Mouse (Mus musculus) CD4-positive helper T cell, adult 2 months (primary cell): ENCODE measurements around the gene Madd.

Experiments used
- DNase-seq: peaks from one replicate; pipeline ENCODE4 v3.0.0-alpha.2; 2012; ENCODE audit warnings: low read depth, missing footprints, low spot score

The Madd gene

DNA sequence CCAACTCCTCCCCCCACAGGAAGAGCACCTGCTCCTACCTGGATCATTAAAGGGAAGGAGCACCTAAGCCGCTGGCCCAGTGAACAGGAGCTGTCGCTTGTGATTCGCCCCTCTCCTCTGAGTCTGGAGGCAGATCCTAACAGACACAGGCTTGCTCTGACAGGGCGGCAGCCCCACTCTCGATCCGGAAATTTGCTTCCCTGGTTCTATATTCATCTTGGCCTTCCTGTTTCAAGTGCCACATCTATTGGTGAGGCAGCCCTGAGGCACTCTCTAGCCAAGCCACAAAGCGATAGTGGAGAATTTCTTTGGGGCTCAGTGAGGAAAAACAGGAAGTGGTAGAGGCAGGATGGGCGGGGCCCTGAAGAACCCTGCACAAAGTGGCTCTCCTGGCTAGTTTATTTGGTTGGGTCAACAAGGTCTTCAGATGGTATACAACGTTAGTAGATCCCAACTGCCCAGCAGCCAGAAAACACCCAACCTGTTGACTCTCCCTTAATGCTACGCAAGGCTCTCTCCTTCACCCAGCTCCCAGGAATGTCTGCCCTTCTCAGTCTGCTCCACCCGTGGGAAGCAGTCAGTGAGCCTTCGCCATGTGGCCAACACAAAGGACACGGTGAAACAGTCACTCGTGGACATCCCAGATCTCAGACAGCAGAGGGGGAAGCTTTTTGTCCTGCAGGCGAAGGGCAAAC, at the start of gene Madd:
Madd (minus strand) TSS at position 127 of the 695 bp plus-strand sequence.
- peak; percentile 88 for DNase-seq

DNA sequence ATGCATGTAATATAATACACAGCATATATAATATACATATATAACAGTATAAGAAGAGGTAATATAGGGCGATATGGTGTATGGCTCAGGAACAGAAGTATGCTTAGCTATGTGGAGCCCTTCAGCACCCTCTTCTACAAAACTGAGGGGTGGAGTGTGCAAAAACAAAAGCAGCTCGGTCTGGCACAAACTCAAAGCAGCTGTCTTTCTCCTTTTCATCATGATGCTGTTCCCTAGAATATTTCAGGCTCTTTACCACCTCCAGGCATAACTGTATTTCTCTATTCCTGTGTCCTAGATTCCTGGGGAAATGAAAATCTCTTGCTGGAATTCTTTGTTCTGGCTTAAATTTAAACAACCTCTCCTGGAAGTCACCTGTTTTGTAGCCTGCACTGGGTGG, 46.1 kb upstream of the Madd start:
- DNase-seq = no peak

DNA sequence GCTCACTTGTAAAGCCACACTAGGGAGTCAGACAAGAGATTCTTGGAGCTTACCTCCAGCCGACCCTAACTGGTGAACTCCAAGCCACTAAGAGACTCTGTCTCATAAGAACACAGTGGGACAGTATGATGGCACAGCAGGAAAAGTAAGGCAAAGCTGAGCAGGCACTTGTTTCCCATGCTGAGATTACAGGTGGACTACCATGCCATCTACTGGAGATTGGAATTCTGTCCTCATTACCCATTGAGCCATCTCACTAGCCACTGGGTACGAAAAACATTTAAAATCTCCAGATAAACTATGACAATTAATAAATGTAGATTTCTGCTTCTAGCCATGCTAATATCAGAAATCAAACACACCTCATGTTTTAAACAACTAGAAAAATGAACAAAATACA, 40.0 kb upstream of the Madd start:
- no peak for DNase-seq

DNA sequence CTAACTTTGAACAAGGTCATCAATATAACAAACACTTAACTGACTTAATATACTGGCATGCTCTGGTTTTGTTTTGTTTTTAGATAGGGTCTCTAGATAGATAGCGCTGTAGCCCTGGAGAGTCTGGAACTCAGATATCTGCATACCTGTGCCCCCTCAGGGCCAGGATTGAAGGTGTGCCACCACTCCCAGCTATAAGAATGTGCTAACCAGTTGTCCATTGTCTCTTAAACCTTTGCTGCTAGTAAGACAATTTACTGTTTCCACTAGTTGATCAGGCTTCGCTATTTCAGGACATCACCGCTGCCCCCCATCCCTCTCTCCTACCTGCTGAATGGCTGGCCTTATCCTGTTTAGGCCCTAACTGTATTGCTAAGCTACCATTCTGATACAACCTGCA, 36.9 kb upstream of the Madd start:
- no peak for DNase-seq

DNA sequence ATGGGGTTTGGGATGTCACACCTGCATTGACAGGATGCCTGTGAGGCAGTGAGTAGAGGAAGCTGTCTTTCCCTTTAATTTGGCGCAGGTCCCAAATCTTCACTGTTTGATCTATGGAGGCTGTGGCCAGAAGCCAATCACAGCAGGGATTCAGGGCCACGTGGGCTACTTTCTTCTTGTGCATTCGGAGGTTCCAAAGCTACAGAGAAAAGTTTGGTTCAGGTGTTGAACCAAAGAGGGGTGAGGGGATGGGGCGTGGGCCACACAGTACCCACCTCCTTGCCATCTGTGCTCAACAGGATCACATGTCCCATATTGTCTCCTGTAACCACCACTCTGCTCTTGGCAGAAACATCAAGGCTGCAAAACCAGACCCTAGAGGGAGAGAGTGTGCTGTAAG, 33.4 kb upstream of the Madd start:
- DNase-seq = peak; percentile 63

DNA sequence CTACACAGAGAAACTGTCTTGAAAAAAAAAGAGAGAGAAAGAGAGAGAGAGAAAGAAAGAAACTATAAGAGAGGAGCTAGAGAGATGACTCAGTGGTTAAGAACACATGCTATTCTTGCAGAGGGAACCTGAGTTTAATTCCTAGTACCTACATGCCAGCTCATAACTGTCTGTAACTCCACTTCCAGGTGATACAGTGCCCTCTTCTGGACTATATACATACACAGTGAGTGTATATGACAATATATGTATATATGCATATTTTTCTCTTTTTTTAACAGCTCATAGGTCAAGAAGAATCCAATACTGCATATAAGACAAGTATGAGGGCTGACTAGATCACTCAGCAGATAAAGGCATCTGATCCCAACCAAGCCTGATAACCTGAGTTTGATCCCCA, 29.7 kb upstream of the Madd start:
- no peak for DNase-seq

DNA sequence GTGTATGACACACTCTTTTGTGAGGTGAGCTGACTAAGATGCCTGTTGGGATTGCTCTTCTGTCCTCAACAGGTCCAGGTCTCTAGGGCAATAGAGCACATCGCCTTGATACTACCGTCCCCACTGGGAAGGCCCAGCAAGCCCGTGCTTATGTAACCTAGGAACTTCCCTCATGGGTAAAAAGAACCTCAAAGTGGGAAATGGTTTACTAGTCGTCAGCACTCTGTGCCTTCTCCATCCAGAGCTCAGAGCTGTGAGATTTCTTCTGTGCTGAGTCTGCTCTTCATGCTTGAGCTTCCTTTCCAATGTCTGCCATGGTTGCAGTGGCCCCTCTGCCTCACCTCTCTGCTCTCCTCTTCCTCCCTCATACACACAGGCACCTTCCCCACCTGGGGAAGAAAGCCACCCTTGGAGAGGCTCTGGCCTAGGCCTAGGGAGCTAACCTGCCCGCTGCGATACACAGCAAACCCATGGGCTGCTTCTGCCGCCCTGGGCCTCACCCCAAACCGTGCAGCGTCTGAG, 22.7 kb upstream of the Madd start:
- no peak for DNase-seq

DNA sequence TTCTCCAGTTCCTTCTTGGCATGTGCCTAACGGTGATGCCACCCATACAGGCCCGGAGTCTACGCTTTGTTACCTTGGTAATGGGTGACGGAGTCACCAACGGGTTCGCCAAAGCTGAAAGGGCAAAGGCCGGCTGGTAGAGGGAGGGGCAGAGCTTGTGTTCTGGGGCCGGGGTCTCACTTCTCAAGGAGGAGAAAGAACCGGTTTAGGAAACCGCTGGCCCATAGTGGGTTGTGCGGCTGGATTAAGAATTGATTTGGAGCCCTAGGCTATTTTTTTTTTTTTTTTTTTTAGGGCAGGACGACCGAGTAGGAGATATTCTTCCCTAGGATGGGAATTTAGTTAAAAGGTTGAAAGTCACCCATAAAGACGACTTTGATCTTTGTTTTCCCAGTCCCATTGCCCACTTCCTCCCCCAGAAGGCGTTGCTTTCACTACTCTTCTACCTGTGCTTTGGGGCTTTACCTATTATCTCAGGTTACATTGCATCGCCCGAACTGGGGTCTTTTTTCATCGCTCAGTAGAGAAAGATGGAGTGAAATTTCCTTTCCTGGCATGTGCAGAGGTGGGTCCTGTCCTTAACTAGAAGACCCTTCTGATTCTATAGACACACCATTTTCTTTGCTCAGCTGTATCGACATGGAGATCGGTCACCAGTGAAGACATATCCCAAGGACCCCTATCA, 19.5 kb upstream of the Madd start:
- DNase-seq = no peak

DNA sequence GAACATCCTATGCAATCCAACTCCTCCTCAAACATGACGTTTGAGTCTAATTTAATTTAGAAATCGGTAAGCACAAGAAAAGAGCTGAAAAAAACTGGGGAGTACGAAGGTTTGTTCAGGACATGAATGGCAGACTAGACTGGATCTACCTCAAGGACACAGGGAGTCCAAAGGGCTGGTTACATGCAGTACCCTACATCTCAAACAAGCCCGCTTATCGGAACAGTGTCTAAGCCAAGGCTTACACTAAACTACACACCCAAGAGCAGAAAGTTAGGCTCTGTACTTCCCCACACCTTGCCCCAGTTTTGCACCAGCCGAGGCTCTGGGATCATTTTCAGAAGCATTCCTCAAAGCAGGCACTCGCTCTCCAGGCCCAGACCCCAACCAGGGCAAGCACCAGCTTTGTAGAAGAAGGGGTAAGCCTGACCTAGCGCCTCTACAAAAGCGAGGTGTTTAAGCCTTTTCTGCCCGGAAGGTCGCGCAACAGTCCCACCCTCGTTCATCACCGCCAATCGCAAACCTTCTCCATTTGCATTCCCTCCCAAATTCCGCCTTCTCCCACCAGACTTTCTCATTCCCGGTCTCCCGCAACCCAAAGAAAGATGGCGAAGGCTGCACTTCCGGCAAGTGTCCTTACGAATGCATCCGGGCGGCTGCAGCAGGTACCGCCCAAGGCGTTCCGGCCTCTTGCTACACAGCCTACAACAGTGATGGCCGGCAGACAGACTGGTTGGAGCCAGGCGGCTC, 18.8 kb upstream of the Madd start, which contains the start of the genes Nr1h3 and Acp2:
Nr1h3 (minus strand) TSS at position 613 of the 750 bp plus-strand sequence.
Acp2 (plus strand) TSS at position 664 of the 750 bp plus-strand sequence.
- peak; percentile 92 for DNase-seq

DNA sequence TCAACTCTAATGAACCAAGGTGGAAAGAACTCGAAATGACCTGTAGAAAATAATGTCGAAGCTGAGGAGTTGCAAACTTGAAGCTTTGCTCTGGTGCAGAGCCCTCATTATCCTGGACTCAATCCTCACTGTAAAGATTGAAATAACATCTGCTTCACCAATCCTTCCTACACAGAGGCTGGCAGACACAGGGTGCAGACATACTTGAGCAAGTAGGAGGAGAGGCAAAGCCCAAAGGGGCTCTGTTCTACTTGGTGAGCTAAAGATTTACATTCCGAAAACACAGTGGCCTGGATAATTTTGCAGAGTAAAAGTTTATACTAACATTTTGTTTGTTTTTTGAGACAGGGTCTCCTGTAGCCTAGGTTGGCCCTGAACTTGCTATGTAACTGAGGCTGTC, 15.3 kb upstream of the Madd start:
- DNase-seq = no peak

DNA sequence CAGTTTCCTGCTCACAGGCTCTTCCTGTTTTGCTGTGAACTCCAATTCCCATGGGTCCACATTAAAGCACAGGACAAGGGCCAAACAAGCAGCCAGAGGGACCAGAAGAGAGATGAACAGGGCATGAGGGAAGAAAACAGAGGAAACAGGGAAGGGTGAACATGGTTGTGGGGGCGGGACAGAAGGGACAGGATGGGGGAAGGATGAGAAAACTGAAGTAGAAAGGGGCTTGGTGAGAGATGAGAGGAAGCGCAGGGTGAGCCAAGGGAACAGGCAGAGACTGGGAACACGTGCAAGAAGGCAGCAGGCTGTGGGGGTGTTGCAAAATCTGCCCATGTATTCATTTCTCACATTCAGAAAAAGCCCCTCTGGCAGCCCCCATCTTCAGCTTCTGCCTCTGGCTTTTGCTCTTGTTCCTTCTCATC, 13.0 kb upstream of the Madd start:
- no peak for DNase-seq

DNA sequence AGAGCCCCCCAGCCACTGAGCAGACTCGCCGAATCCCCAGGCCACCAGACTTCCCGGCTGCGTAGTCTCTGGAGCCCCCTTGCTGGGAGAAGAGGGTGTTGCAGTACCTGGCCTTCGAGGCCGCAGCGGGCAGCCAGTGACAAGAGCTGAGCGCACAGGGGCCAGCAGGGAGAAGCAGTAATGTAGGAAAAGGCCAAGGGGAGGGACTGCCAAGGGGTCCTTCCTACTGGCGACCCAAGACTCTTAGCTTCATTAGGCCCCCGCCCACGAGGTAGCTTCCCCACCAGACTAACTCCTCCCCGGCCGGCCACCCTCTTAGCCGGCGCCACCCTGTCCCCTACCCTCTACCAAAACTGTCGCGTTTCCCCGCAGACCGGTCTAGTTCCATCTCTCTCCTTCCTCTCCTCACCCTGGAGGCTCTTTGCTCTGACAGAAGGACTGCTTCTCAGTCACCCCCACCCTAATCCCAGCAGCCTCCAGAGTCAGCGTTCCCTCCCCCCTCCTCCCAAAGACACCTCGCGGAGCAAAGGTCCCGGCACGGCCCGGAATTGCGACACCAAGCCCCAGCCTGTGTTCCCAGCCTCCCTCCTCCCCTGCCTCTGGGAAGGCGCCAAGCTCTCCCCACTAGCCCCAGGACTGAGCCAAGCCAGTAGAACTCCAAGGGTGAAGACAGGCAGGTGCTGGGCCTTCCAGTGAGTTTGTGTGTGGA, 11.1 kb upstream of the Madd start:
- peak; percentile 56 for DNase-seq

DNA sequence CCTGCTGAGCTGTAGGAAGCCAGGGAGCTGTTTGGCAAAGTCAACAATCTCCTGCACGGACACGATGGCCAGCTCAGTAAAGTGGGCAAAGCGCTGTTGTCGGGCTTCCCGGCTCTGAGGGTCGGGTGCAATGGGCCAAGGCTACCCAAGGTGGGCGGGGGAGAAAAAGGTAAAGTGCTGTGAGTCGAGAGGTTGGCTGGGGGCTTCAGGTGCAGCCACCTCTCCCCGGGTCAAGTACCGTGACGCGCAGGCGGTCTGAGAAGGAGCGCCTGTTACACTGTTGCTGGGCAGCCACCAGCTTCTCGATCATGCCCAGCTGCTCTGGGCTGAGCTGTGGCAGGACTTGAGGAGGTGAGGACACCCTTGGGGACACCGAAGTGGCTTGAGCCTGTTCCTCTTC, 6.9 kb upstream of the Madd start:
- DNase-seq = no peak

DNA sequence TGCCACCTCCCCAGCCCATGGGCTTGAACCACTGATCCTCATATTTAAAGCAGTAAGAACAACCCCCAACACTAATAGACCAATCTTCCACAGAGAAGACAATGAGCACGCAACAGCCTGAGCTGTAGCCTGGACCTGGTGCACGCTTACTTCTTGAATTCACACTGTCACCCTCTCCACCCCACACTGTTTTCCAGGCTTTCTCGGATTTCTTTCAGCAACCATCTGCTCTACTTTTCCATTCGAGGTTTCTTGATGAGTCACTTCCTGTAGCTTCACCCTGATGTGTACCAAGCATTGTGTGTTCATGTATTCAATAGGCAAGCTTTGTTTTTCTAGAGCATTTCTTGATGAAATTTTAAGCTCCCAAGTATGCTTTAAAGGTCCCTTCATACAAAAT, 3.8 kb upstream of the Madd start:
- peak; percentile 70 for DNase-seq

DNA sequence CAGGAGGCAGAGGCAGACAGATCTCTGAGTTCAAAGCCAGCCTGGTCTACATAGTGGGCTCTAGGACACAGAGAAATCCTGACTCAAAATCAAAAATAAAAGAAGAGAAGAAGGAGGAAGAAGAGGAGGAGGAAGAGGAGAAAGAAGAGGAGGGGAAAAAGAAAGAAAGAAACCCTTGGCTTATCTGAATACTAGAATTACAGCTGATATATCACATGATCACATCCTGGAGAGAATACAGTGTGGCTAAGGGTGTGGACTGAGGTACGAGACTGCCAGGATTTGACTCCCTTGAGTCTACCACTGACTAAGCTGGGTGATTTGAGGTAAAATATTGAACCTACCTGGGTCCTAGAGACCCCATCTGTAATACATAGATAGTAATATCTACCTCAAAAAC, 2.6 kb upstream of the Madd start:
- DNase-seq = no peak

DNA sequence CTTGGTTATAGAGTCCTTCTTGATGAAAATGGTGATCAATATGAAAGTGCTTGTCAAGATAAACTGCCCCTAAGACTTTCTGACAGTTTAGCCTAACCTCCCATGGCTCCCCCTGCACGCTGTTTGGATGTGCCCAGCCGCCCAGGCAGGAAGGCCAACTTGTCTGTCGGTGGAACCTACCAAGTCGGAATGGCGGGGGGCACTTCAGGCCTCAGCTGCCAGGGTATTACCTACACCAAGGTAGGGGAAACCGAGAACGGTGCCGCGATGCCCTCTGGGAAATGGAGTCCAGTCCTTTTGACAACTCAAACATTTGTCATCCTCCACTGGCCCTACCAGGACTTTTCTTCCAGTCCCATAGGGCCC, 506 bp downstream of the Madd start:
- peak; percentile 99 for DNase-seq

DNA sequence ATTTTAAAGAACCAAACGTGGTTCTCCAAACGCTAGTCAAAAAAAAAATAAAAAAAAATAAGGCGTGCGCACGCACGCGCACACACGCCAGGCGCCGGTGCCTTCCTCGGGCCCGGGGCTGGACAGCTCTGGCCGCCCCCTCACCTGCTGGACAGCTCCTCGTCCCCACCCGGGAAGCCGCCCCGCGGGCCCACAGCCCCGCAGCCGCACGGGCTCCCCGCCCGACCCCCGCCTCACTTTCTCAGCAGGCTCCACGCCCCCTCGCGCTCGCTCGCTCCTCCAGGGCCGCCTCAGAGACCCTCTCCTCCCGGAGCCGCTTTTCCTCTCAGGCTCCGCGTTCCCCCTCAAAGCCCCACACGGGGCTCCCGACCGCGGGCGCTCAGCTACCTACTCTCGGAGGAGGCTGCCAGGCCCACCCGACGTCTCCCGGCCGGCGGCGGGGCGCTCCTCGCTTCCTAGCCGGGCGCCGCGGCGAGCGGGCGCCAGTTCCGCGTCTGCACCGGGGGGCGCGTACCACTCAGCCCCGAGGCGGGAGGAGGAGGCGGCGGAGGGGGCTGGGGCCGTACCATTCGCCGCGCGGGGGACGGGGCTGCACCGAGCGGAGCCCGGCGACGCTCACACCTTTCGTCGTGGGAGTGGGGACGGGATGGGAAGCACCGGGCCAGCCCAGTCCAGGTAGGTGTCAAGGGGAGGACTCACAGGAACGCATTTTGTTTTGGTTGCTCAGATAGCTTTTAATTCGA, 1.1 kb downstream of the Madd start:
- peak; percentile 92 for DNase-seq

DNA sequence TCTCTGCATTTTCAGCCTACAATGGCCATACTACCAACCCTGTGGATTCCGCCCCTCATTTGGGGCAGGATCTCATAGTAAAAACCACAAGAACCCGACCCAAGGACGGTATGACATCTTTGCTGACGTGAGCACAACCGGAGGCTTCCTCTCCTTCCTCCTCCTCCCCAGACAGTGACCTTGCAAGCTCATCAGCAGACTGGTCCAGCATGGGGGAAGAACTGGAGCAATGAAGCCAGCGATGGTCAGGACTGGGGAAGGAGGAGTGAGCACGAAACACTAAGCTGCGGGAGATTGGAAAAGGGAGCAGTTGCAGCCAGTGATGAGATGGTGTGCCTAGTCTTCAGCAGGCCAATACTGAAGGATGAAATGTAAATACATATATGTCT, 1.6 kb downstream of the Madd start:
- DNase-seq = peak; percentile 80

DNA sequence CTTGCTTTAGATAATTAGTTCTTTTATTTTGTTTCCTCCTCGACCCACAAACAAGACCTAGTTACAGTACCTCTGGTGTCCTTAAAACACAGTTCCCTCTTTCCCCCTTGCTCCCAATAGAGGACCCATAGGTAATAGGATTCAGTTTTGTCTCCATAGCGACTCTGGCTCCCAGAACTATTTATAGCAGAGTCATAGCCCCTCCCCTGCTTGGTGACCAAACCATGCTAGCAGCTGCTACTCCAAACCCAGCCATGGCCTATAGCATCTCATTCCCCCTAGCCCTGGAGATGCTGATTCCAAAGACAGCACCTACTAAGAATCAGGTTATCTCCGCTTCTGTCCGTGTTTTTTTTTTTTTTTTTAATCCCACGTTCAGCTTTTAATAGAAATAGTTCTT, 2.9 kb downstream of the Madd start:
- no peak for DNase-seq

DNA sequence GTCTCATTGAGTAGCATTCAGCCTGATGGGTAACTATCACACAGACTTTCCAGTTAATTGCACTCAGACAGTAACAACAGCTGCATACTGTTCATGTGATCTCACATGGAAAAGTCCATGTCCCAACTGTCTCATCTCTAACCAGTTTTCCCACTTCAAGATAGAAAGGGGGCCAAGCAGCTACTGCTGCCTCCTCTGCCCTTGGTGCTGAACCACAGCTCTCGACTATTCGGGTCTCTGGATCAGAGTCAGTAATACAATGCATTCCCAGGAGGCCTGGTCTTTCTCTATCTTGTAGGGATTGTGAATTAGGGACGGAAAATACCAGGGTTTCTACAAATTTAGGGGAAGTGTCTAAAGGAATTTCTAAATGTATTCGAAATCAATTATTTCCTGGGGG, 3.8 kb downstream of the Madd start:
- no peak for DNase-seq

DNA sequence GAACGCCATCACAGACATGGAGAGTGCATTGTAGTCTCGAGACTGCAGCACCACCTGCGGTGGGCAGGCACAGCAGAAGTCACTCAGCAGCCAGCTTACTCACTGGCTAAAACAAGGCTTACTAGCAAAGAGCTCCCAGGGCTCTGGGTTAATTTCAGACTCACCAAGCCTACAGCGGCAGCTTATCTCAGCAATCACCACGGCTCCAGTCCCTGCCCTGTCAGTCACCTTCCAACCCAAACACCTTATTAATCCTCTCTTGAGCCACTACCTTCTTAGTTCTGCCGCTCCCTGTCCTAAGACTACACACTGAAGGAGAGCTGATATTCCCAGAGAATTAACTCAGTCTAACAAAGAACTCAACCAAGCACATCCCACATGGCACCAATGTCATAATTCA, 7.4 kb downstream of the Madd start:
- no peak for DNase-seq
